Mouse (Mus musculus): ENCODE results near the gene Nodal.

GRCm38 (mm10) chr10:61386284-61386683 lies 31.5 kb upstream of the Nodal start:
- TF ChIP-seq POLR2A (IDR thresholded peaks at IDR 0.05; ENCODE audit: borderline replicate concordance, extremely low read depth, insufficient read depth, insufficient read length, poor library complexity, severe bottlenecking) (no peak), CTCF (IDR thresholded peaks at IDR 0.05; ENCODE audit: borderline replicate concordance, extremely low read depth, insufficient read depth, insufficient read length) (no peak)

Measured in brain, embryonic 14.5 days (tissue).